Mouse (Mus musculus): ENCODE measurements at regions not wholly inside any gene's neighbourhood (a gene's known extent, or its start where the extent isn't known, plus 50 kb on each side); places are given as distances from the start of the nearest gene placed in this dataset.

GRCm38 (mm10) chr1:89317897-89318296 lies 136.7 kb upstream of the Agap1 start:
- Histone ChIP-seq H3K4me1 (ENCODE audit: control insufficient read depth, insufficient read depth, insufficient read length, low read length) (peaks cover 9% of the 10 kb centered on the region; the same call in 1 of the 2 replicates), H3K4me3 (ENCODE audit: insufficient read depth, low read depth, low read length) (no peak overlapping the region), H3K27ac (replicated peaks; ENCODE audit: low read depth, low read length) (no peak overlapping the region)

- Histone ChIP-seq H3K4me3 (ENCODE audit: insufficient read depth, low read depth, low read length) (no peak overlapping the region), H3K27ac (replicated peaks; ENCODE audit: low read depth, low read length) (no peak overlapping the region), H3K4me1 (ENCODE audit: control insufficient read depth, insufficient read depth, insufficient read length, low read length) (peaks cover 9% of the 10 kb centered on the region; the same call in 1 of the 2 replicates)
These were observed 135.9 kb upstream of the Agap1 start for GRCm38 (mm10) chr1:89318663-89319062.

- Histone ChIP-seq H3K27ac (replicated peaks; ENCODE audit: low read depth, low read length) (peak overlapping the region; percentile 73; the same call in 1 of the 2 replicates), H3K4me1 (ENCODE audit: control insufficient read depth, insufficient read depth, insufficient read length, low read length) (peaks cover 9% of the 10 kb centered on the region; the same call in 1 of the 2 replicates), H3K4me3 (ENCODE audit: insufficient read depth, low read depth, low read length) (no peak overlapping the region)
These were observed 132.0 kb upstream of the Agap1 start for GRCm38 (mm10) chr1:89322621-89323020.

- Histone ChIP-seq H3K4me1 (ENCODE audit: control insufficient read depth, insufficient read depth, insufficient read length, low read length) (peaks cover 9% of the 10 kb centered on the region; the same call in 1 of the 2 replicates), H3K4me3 (ENCODE audit: insufficient read depth, low read depth, low read length) (no peak overlapping the region), H3K27ac (replicated peaks; ENCODE audit: low read depth, low read length) (peak overlapping the region; percentile 73; the same call in 1 of the 2 replicates)
These were observed 131.5 kb upstream of the Agap1 start for GRCm38 (mm10) chr1:89323091-89323490.

- H3K27ac ChIP-seq (replicated peaks; ENCODE audit: low read depth, low read length) = no peak overlapping the region
- H3K4me1 ChIP-seq (ENCODE audit: control insufficient read depth, insufficient read depth, insufficient read length, low read length) = no peaks in the 10 kb centered on the region
- H3K4me3 ChIP-seq (ENCODE audit: insufficient read depth, low read depth, low read length) = no peak overlapping the region
These were observed 123.3 kb upstream of the Agap1 start for GRCm38 (mm10) chr1:89331352-89331751.

GRCm38 (mm10) chr1:89332676-89333075 lies 121.9 kb upstream of the Agap1 start:
- Histone ChIP-seq H3K4me3 (ENCODE audit: insufficient read depth, low read depth, low read length) (no peak overlapping the region), H3K27ac (replicated peaks; ENCODE audit: low read depth, low read length) (no peak overlapping the region), H3K4me1 (ENCODE audit: control insufficient read depth, insufficient read depth, insufficient read length, low read length) (no peaks in the 10 kb centered on the region)

- no peaks in the 10 kb centered on the region for H3K4me1 ChIP-seq (ENCODE audit: control insufficient read depth, insufficient read depth, insufficient read length, low read length)
- H3K4me3 ChIP-seq (ENCODE audit: insufficient read depth, low read depth, low read length) = no peak overlapping the region
- H3K27ac ChIP-seq (replicated peaks; ENCODE audit: low read depth, low read length) = no peak overlapping the region
These were observed 116.7 kb upstream of the Agap1 start for GRCm38 (mm10) chr1:89337861-89338260.

GRCm38 (mm10) chr1:89342794-89343193 lies 111.8 kb upstream of the Agap1 start:
- Histone ChIP-seq H3K4me3 (ENCODE audit: insufficient read depth, low read depth, low read length) (no peak overlapping the region), H3K27ac (replicated peaks; ENCODE audit: low read depth, low read length) (no peak overlapping the region), H3K4me1 (ENCODE audit: control insufficient read depth, insufficient read depth, insufficient read length, low read length) (no peaks in the 10 kb centered on the region)

GRCm38 (mm10) chr1:89344546-89344945 lies 110.1 kb upstream of the Agap1 start:
- Histone ChIP-seq H3K4me1 (ENCODE audit: control insufficient read depth, insufficient read depth, insufficient read length, low read length) (no peaks in the 10 kb centered on the region), H3K4me3 (ENCODE audit: insufficient read depth, low read depth, low read length) (no peak overlapping the region), H3K27ac (replicated peaks; ENCODE audit: low read depth, low read length) (no peak overlapping the region)

GRCm38 (mm10) chr1:89347341-89347740 lies 107.3 kb upstream of the Agap1 start:
- Histone ChIP-seq H3K4me1 (ENCODE audit: control insufficient read depth, insufficient read depth, insufficient read length, low read length) (no peaks in the 10 kb centered on the region), H3K4me3 (ENCODE audit: insufficient read depth, low read depth, low read length) (no peak overlapping the region), H3K27ac (replicated peaks; ENCODE audit: low read depth, low read length) (no peak overlapping the region)

GRCm38 (mm10) chr1:89352936-89353335 lies 101.7 kb upstream of the Agap1 start:
- no peak overlapping the region for H3K27ac ChIP-seq (replicated peaks; ENCODE audit: low read depth, low read length)
- no peak overlapping the region for H3K4me3 ChIP-seq (ENCODE audit: insufficient read depth, low read depth, low read length)
- no peaks in the 10 kb centered on the region for H3K4me1 ChIP-seq (ENCODE audit: control insufficient read depth, insufficient read depth, insufficient read length, low read length)

GRCm38 (mm10) chr1:89359257-89359656 lies 95.3 kb upstream of the Agap1 start:
- Histone ChIP-seq H3K4me1 (ENCODE audit: control insufficient read depth, insufficient read depth, insufficient read length, low read length) (no peaks in the 10 kb centered on the region), H3K4me3 (ENCODE audit: insufficient read depth, low read depth, low read length) (no peak overlapping the region), H3K27ac (replicated peaks; ENCODE audit: low read depth, low read length) (no peak overlapping the region)

GRCm38 (mm10) chr1:89364547-89365305 lies 89.9 kb upstream of the Agap1 start:
- no peak overlapping the region for H3K4me3 ChIP-seq (ENCODE audit: insufficient read depth, low read depth, low read length)
- no peak overlapping the region for H3K27ac ChIP-seq (replicated peaks; ENCODE audit: low read depth, low read length)
- H3K4me1 ChIP-seq (ENCODE audit: control insufficient read depth, insufficient read depth, insufficient read length, low read length) = no peaks in the 10 kb centered on the region

- Histone ChIP-seq H3K27ac (replicated peaks; ENCODE audit: low read depth, low read length) (no peak overlapping the region), H3K4me1 (ENCODE audit: control insufficient read depth, insufficient read depth, insufficient read length, low read length) (no peaks in the 10 kb centered on the region), H3K4me3 (ENCODE audit: insufficient read depth, low read depth, low read length) (no peak overlapping the region)
These were observed 87.7 kb upstream of the Agap1 start for GRCm38 (mm10) chr1:89366891-89367290.

GRCm38 (mm10) chr1:89373806-89374205 lies 80.8 kb upstream of the Agap1 start:
- Histone ChIP-seq H3K4me3 (ENCODE audit: insufficient read depth, low read depth, low read length) (no peak overlapping the region), H3K27ac (replicated peaks; ENCODE audit: low read depth, low read length) (no peak overlapping the region), H3K4me1 (ENCODE audit: control insufficient read depth, insufficient read depth, insufficient read length, low read length) (no peaks in the 10 kb centered on the region)

- no peak overlapping the region for H3K4me3 ChIP-seq (ENCODE audit: insufficient read depth, low read depth, low read length)
- H3K27ac ChIP-seq (replicated peaks; ENCODE audit: low read depth, low read length) = no peak overlapping the region
- no peaks in the 10 kb centered on the region for H3K4me1 ChIP-seq (ENCODE audit: control insufficient read depth, insufficient read depth, insufficient read length, low read length)
These were observed 80.3 kb upstream of the Agap1 start for GRCm38 (mm10) chr1:89374271-89374670.

Data from brown adipose tissue, adult 24 weeks (tissue).